Mouse (Mus musculus): ENCODE results near the gene Ost4.
"Not testable (repeated sequence)": the region's sequence is repeated elsewhere in the genome, so short reads cannot be mapped to it uniquely, and the experiment has no call there.

DNA sequence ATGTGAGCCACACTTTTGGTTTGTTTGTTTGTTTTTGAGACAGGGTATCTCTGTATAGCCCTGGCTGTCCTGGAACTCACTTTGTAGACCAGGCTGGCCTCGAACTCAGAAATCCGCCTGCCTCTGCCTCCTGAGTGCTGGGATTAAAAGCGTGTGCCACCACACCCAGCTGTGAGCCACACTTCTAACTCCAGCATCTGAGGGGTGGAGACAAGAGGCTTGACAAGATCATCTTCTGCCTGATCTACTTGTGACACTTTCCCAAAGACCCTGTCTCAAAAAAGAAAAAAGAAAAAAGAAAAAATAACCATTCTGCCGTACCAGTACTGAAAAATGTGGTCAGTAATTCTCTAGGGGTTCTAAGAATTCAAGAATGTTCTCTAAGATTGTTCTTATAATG is 25.7 kb downstream of the Ost4 start:
- TF ChIP-seq POLR2AphosphoS2 (IDR thresholded peaks at IDR 0.05; ENCODE audit: insufficient read length, low read depth); MYOD1 (IDR thresholded peaks at IDR 0.05; ENCODE audit: control insufficient read depth in 1 of 3, insufficient read length in 2 of 3, low read depth in 2 of 3); POLR2A (IDR thresholded peaks at IDR 0.05; ENCODE audit: insufficient read length, low read depth); MAX (IDR thresholded peaks at IDR 0.05; ENCODE audit: low read depth); USF1 (IDR thresholded peaks at IDR 0.05; ENCODE audit: low read depth); MYOG (IDR thresholded peaks at IDR 0.05; ENCODE audit: control insufficient read depth in 1 of 3, insufficient read depth in 1 of 3, insufficient read length in 2 of 3, low read depth in 2 of 3); TCF12 (IDR thresholded peaks at IDR 0.05; ENCODE audit: insufficient read depth, poor library complexity, severe bottlenecking): not testable (repeated sequence)

Measured in myocyte (in vitro differentiated cells).